Mouse (Mus musculus) brain, embryonic 14.5 days (tissue): ENCODE measurements around the gene Rxrg. TPM values are rescaled to one million over a fixed set of nuclear protein-coding genes. Genes with fewer than 3 reads are reported as not detected.

Source experiments
- DNase-seq: peaks from one replicate; pipeline ENCODE4 v3.0.0-alpha.2; 2011; ENCODE audit warnings: low read depth
- CTCF ChIP-seq: fragments of 200-500 bp; IDR thresholded peaks from 2 replicates; pipeline ENCODE4 v1.5.1; 2012; ENCODE audit warnings: inconsistent platforms, mild to moderate bottlenecking, moderate library complexity, borderline replicate concordance; ENCODE audit not compliant: insufficient read depth, insufficient read length; ENCODE audit errors: extremely low read depth
- POLR2A ChIP-seq: fragments of 200-500 bp; IDR thresholded peaks from 2 replicates; pipeline ENCODE4 v1.6.1; 2012; ENCODE audit warnings: mild to moderate bottlenecking, inconsistent platforms, borderline replicate concordance; ENCODE audit not compliant: poor library complexity, insufficient read depth, insufficient read length, severe bottlenecking; ENCODE audit errors: extremely low read depth
- polyA plus RNA-seq: library from polyadenylated mRNA; depleted of rRNA; stranded (reverse); fragments of >200 nt; gene quantifications from 2 replicates; pipeline ENCODE4 v1.2.3, GENCODE M21; 2012; rRNA removed

The Rxrg gene
- polyA plus RNA-seq, 1 experiment: 7.6 TPM

- TF ChIP-seq POLR2A (no peak), CTCF (no peak)
- no peak for DNase-seq
These were observed 54.2 kb downstream of the Rxrg start for GRCm38 (mm10) chr1:167652336-167652735.

GRCm38 (mm10) chr1:167659065-167659464 lies 60.9 kb downstream of the Rxrg start:
- no peak for DNase-seq
- TF ChIP-seq CTCF: no peak
- TF ChIP-seq POLR2A: no peak

GRCm38 (mm10) chr1:167660521-167661101 lies 62.4 kb downstream of the Rxrg start:
- TF ChIP-seq POLR2A: no peak
- TF ChIP-seq CTCF: no peak
- peak; percentile 94 for DNase-seq

- TF ChIP-seq POLR2A: no peak
- TF ChIP-seq CTCF: no peak
- no peak for DNase-seq
These were observed 62.9 kb downstream of the Rxrg start for GRCm38 (mm10) chr1:167661123-167661522.

GRCm38 (mm10) chr1:167663136-167663535 lies 65.0 kb downstream of the Rxrg start:
- DNase-seq: peak; percentile 47
- TF ChIP-seq CTCF (no peak), POLR2A (no peak)

GRCm38 (mm10) chr1:167669796-167670195 lies 71.6 kb downstream of the Rxrg start:
- TF ChIP-seq CTCF: peak; percentile 86
- TF ChIP-seq POLR2A: no peak
- peak; percentile 60 for DNase-seq

GRCm38 (mm10) chr1:167672433-167672987 lies 74.3 kb downstream of the Rxrg start:
- DNase-seq: no peak
- TF ChIP-seq POLR2A: no peak
- no peak for TF ChIP-seq CTCF

- DNase-seq: no peak
- TF ChIP-seq CTCF (no peak), POLR2A (no peak)
These were observed 80.9 kb downstream of the Rxrg start for GRCm38 (mm10) chr1:167679061-167679460.

- no peak for DNase-seq
- TF ChIP-seq CTCF (no peak), POLR2A (no peak)
These were observed 89.8 kb downstream of the Rxrg start for GRCm38 (mm10) chr1:167688001-167688346.

- TF ChIP-seq CTCF (no peak), POLR2A (no peak)
- DNase-seq: peak; percentile 59
These were observed 90.4 kb downstream of the Rxrg start for GRCm38 (mm10) chr1:167688347-167689231.

- TF ChIP-seq POLR2A (no peak), CTCF (no peak)
- DNase-seq: no peak
These were observed 90.9 kb downstream of the Rxrg start, which contains the start of gene Lmx1a for GRCm38 (mm10) chr1:167689232-167689261. Gene Lmx1a, plus strand, starts transcription at chr1:167689237.

Other genes with a start within 250 kb of the Rxrg start
- 22.8 and 28.5 TPM in 2 replicates for gene Aldh9a1, start 248.4 kb upstream of the Rxrg start, polyA plus RNA-seq
- 113 and 140 TPM in 2 replicates for gene Mgst3, start 204.5 kb upstream of the Rxrg start, polyA plus RNA-seq
- 0.06 TPM in 1 of 2 replicates, not detected in the other for gene Lrrc52, start 131.6 kb upstream of the Rxrg start, polyA plus RNA-seq
- 4.5 and 8.4 TPM in 2 replicates for gene Lmx1a, start 90.9 kb downstream of the Rxrg start, polyA plus RNA-seq